Mouse (Mus musculus): ENCODE results near the gene Olfr780.
"Not testable (repeated sequence)": the region's sequence is repeated elsewhere in the genome, so short reads cannot be mapped to it uniquely, and the experiment has no call there.

The Olfr780 gene

DNA sequence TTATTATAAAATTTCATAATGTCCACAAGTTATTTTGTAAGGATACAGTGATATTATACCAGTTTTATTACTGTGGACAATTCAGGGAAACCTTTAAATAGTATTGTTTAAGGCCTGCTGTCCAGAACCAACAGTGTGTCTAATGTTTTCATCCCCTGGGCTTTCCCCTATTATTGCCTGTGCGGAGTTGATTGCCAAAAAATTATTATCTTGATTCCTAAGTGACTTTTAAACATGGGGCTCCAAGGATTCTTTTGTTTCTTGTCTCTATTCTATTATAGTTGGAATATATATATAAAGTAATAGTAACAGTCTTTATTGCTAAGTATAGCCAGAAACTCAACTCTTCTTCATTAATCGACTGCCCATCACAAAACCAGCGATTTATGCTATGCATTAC is at the start of gene Olfr780:
Gene Olfr780, plus strand, starts transcription at position 301 of the 400 bp plus-strand sequence.
- no peak for DNase-seq (ENCODE audit: low spot score)

DNA sequence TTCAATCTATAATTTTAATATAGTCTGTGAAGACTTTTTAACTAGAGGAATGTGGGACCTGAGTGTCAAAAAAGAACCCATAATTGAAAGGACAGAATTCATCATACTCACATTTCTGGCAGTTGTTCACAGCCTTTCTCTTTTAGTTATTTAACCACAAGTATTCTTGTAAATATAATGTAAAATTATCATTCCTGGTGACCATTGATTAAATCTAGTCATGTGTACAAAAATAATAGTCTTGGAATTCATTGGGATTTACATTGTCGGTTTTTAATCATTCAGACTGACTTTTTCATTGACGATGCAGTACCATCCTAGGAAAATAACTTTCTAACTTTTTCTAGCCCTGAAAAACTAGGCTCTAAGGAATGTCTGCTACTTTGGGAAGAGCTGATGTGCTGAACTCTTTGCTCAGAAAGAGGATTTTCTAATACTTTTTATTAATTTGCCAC is 46.8 kb upstream of the Olfr780 start, which contains the start of gene Olfr777:
Gene Olfr777, minus strand, starts transcription at position 405 of the 455 bp plus-strand sequence.
- DNase-seq (ENCODE audit: low spot score): no peak

DNA sequence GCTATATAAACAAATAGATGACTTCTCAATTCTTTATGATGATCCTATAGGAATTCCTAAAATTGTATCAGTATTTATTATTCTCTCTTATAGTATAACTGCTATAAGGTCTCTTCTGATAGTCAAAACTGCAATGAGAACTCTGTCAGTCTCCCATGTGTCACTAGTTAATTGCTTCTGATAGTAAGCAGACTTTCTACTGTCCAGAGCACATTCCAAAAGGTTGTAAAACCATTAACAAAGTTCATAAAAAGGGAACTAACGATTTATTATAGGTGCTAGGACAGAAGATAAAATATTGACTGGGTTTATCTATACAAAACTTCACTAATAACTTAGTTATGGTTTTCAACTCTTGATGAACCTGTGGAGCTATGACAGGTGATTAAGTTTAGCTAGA is 4.9 kb upstream of the Olfr780 start:
- DNase-seq (ENCODE audit: low spot score): not testable (repeated sequence)

DNA sequence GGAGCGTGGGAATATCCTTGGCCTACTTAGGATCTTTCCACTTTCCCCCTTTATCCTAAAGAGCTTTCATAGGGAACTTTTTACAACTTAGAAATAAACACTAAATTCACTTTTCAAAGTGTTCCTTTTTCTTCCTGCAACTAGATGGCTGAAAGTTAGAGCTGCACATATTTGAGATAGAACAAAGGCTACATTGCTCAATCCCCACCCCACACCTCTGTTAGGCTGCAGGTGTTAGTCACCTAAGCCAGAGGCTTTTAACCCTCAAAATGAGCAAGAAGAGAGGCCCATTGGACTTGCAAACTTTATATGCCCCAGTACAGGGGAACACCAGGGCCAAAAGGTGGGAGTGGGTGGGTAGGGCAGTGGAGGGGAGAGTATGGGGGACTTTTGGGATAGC is 4.4 kb upstream of the Olfr780 start:
- not testable (repeated sequence) for DNase-seq (ENCODE audit: low spot score)

DNA sequence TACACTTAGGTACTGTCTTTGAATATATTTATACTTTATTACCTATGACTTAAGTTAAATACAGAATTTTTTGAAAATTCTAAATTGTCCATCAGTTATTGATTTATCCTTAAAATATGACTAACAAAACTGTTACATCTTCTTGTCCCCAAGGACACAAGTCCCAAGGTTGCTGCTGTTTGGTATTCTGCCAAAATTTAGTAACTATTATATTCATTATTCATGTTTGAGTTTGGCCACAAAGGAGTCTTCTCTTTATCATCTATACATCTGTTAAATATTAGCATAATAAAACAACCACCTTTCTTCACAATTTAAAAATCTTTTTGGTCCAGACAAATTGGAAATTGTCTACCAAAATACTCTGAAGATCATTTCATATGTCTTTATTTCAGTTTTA is 10.6 kb downstream of the Olfr780 start, which contains the start of gene Olfr781:
Gene Olfr781, plus strand, starts transcription at position 301 of the 400 bp plus-strand sequence.
- no peak for DNase-seq (ENCODE audit: low spot score)

DNA sequence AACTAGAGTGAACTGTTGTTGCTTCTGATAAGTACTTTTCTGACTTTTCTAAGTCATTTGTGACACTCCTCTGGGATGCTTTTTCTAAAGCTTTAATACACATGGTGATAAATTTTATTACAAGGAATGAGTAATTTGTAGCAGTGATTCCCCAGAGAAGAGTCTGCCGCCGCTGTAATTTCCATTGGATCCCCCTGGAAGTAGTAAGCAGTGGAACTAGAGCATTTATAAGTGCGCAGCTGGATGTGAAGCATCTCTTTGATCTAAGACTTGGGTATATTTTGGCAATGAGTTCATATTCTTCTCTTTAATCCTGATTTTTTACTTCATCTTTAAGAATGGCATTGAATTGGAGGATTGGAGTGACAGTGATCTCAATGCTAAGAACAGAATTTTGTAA is 30.6 kb downstream of the Olfr780 start, which contains the start of gene Olfr782:
Gene Olfr782, plus strand, starts transcription at position 301 of the 400 bp plus-strand sequence.
- DNase-seq (ENCODE audit: low spot score): no peak

DNA sequence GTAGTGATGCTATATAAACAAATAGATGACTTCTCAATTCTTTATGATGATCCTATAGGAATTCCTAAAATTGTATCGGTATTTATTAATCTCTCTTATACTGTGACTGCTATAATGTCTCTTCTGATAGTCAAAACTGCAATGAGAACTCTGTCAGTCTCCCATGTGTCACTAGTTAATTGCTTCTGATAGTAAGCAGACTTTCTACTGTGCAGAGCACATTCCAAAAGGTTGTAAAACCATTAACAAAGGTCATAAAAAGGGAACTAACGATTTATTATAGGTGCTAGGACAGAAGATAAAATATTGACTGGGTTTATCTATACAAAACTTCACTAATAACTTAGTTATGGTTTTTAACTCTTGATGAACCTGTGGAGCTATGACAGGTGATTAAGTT is 34.6 kb downstream of the Olfr780 start:
- DNase-seq (ENCODE audit: low spot score): not testable (repeated sequence)

DNA sequence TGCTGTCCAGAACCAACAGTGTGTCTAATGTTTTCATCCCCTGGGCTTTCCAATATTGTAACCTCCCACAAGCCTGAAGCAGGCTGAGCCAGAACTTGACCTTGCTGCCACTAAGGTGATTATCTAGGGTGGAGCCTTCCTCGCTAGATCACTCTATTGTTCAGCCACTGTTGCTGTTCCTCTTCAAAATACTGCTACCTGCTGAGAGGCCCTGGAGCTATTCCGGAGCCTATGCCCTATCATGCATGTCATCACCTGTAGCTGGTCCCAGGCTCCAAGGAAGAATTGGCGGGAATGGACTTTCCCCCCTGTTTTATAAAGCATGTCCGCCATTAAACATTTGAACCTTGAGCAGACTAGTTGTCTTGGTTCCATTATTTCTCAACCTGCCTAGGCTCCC is 38.6 kb downstream of the Olfr780 start:
- DNase-seq (ENCODE audit: low spot score): not testable (repeated sequence)

DNA sequence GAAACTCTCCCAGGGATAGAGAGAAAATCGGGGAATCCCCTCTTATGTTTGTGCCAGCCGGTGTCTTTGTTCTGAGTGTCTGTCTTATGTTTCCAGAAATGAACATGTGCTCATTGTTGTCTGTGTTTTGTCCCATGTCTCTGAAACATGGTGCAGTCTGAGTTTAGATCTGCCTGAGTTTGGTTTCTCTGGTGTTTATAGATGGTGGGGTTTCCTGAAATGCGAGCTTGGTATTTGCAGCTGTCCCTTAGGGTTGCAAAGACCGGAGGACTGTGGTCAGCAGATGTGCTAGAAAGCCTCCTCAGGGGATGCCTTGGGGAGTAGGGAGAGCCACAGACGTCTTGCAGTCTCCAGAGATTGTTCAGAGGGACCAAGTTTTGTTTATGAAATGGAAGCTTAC is 39.4 kb downstream of the Olfr780 start:
- no peak for DNase-seq (ENCODE audit: low spot score)
